Mouse (Mus musculus): Measurements from ENCODE around the gene Snrnp40. TPM values are rescaled to one million over a fixed set of nuclear protein-coding genes. Genes with fewer than 3 reads are reported as not detected.
A peak's percentile ranks its signal among the peaks of the same experiment; 100 is the strongest.

The Snrnp40 gene
- total and polyA plus RNA-seq, 2 experiments from 2014 or later: 74.3 to 99.3 TPM

DNA sequence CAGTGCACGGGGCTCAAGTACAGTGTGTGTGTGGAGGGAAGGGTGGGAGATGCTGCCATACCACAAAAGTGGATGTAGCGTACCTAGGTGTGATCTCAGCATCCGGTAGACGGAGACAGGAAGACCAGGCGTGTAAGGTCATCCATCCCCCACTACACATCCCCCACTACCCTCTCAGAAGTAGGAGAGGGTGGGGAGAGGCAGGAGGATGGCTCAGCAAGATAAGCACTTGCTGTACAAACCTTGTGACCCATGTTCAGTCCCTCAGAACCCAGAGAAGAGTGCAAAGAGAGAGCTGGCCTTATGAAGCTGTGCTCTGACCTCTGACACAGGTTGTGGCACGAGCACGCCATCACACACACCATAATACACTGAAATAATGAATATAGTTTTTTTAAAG is 38.3 kb upstream of the Snrnp40 start:
- peaks cover 56% of the 10 kb centered on the region for H3K36me3 ChIP-seq (ENCODE audit: insufficient read depth)
- TF ChIP-seq CTCF (IDR thresholded peaks at IDR 0.05; ENCODE audit: low read depth): no peak
- no peak for ATAC-seq
- H3K27me3 ChIP-seq (ENCODE audit: insufficient read depth, low read length): no peaks in the 10 kb centered on the region
- no peak for DNase-seq
- H3K4me2 ChIP-seq (ENCODE audit: low read depth): no peak overlapping the region
- H3K4me3 ChIP-seq (ENCODE audit: low read depth, low read length): no peak overlapping the region
- H3K9me3 ChIP-seq (ENCODE audit: low read length): no peaks in the 10 kb centered on the region
- no peak overlapping the region for H3K27ac ChIP-seq (ENCODE audit: low read depth, low read length)
- 91% methylated on average over 7 of the region's 7 CpGs for WGBS
- no peak overlapping the region for H3K9ac ChIP-seq
- H3K4me1 ChIP-seq (ENCODE audit: insufficient read depth): no peaks in the 10 kb centered on the region

GRCm38 (mm10) chr4:130322567-130322966 is 37.4 kb upstream of the Snrnp40 start:
- 78% methylated on average over 7 of the region's 7 CpGs for WGBS
- no peak for DNase-seq

DNA sequence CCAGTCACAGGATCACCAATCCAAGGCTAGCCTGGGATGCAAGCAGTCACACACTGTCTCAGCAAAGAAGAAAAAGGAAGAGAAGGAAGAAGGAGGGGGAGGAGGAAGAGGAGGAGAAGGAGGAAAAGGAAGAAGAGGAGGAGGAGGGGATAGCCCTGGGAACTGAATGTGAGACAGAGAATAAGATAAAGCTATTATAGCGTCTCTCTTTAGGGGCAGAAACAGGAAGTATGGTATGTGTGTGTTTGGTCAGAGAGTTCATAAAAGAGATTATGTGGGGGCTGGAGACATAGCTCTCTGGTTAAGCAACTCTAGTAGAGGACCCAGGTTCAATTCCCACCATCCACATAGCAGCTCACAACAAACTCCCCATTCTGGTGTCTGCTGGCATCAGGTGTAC is 36.8 kb upstream of the Snrnp40 start:
- H3K4me2 ChIP-seq (ENCODE audit: low read depth): no peak overlapping the region
- 92% methylated on average over 1 of the region's 1 CpGs for WGBS
- H3K4me1 ChIP-seq (ENCODE audit: insufficient read depth): no peaks in the 10 kb centered on the region
- H3K9me3 ChIP-seq (ENCODE audit: low read length): no peaks in the 10 kb centered on the region
- TF ChIP-seq CTCF (IDR thresholded peaks at IDR 0.05; ENCODE audit: low read depth): no peak
- ATAC-seq (no peak), DNase-seq (no peak)
- H3K27me3 ChIP-seq (ENCODE audit: insufficient read depth, low read length): no peaks in the 10 kb centered on the region
- no peak overlapping the region for H3K9ac ChIP-seq
- H3K27ac ChIP-seq (ENCODE audit: low read depth, low read length): no peak overlapping the region
- H3K36me3 ChIP-seq (ENCODE audit: insufficient read depth): peaks cover 56% of the 10 kb centered on the region
- H3K4me3 ChIP-seq (ENCODE audit: low read depth, low read length): no peak overlapping the region

More at GRCm38 (mm10) chr4:130322567-130322966, 37.4 kb upstream of the Snrnp40 start:
- H3K36me3 ChIP-seq (ENCODE audit: insufficient read depth): peaks cover 56% of the 10 kb centered on the region
- H3K9ac ChIP-seq: no peak overlapping the region
- no peak for ATAC-seq
- no peak for TF ChIP-seq CTCF (IDR thresholded peaks at IDR 0.05; ENCODE audit: low read depth)
- no peaks in the 10 kb centered on the region for H3K9me3 ChIP-seq (ENCODE audit: low read length)
- H3K4me2 ChIP-seq (ENCODE audit: low read depth): no peak overlapping the region
- no peak overlapping the region for H3K4me3 ChIP-seq (ENCODE audit: low read depth, low read length)
- no peaks in the 10 kb centered on the region for H3K27me3 ChIP-seq (ENCODE audit: insufficient read depth, low read length)
- H3K27ac ChIP-seq (ENCODE audit: low read depth, low read length): no peak overlapping the region
- no peaks in the 10 kb centered on the region for H3K4me1 ChIP-seq (ENCODE audit: insufficient read depth)

DNA sequence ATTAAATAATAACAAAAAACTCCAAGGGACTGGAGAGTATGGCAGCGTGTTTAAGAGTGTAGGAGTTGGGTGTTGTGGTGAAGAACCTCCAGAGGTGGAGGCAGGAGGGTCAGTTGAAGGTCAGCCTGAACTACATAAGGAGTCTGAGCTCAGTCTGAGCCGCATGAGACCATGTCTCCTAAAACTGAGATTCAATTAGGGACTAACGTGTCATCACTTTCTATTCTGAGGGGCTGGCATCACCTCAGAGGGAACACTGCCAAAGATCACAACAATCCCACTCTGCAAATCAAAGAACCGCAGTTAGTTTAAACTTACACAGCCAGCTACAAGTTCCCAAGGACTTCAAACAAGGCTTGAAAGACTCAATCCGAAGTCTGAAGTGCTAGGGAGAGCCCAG is 36.3 kb upstream of the Snrnp40 start:
- no peaks in the 10 kb centered on the region for H3K9me3 ChIP-seq (ENCODE audit: low read length)
- no peak overlapping the region for H3K27ac ChIP-seq (ENCODE audit: low read depth, low read length)
- H3K4me1 ChIP-seq (ENCODE audit: insufficient read depth): no peaks in the 10 kb centered on the region
- DNase-seq: no peak
- H3K4me2 ChIP-seq (ENCODE audit: low read depth): no peak overlapping the region
- ATAC-seq: no peak
- no peaks in the 10 kb centered on the region for H3K27me3 ChIP-seq (ENCODE audit: insufficient read depth, low read length)
- TF ChIP-seq CTCF (IDR thresholded peaks at IDR 0.05; ENCODE audit: low read depth): no peak
- H3K36me3 ChIP-seq (ENCODE audit: insufficient read depth): peaks cover 58% of the 10 kb centered on the region
- 56% methylated on average over 5 of the region's 5 CpGs for WGBS
- no peak overlapping the region for H3K9ac ChIP-seq
- H3K4me3 ChIP-seq (ENCODE audit: low read depth, low read length): no peak overlapping the region

GRCm38 (mm10) chr4:130325446-130325845 is 34.5 kb upstream of the Snrnp40 start:
- WGBS: 98% methylated on average over 2 of the region's 2 CpGs
- Histone ChIP-seq H3K4me2 (ENCODE audit: low read depth) (no peak overlapping the region), H3K4me1 (ENCODE audit: insufficient read depth) (no peaks in the 10 kb centered on the region), H3K4me3 (ENCODE audit: low read depth, low read length) (no peak overlapping the region), H3K9me3 (ENCODE audit: low read length) (no peaks in the 10 kb centered on the region), H3K27ac (ENCODE audit: low read depth, low read length) (no peak overlapping the region), H3K36me3 (ENCODE audit: insufficient read depth) (peaks cover 63% of the 10 kb centered on the region), H3K27me3 (ENCODE audit: insufficient read depth, low read length) (no peaks in the 10 kb centered on the region), H3K9ac (no peak overlapping the region)
- ATAC-seq (no peak), DNase-seq (no peak)
- TF ChIP-seq CTCF (IDR thresholded peaks at IDR 0.05; ENCODE audit: low read depth): peak; percentile 16

DNA sequence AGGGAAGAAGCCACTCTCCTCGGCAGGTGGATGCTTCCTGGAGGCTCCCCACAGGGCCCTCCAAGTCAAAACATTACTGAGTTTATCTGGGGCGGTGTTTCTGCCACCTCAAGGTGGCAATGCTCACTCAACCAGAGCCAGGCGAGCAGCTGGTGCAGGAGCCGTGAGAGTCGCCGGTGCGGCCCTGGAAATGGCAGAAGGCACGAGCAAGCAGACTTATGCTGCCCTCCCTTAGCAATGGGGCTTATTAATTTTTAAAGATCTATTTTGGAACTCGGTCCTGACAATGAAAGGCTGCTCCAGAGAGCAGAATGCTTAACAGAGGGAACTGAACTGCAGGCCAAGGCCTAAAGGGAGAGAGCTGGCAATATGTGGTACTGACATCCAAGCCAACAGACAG is 32.6 kb upstream of the Snrnp40 start:
- 77% methylated on average over 9 of the region's 9 CpGs for WGBS
- no peak for ATAC-seq
- Histone ChIP-seq H3K4me3 (ENCODE audit: low read depth, low read length) (no peak overlapping the region), H3K4me1 (ENCODE audit: insufficient read depth) (no peaks in the 10 kb centered on the region), H3K27ac (ENCODE audit: low read depth, low read length) (no peak overlapping the region), H3K9me3 (ENCODE audit: low read length) (no peaks in the 10 kb centered on the region), H3K4me2 (ENCODE audit: low read depth) (no peak overlapping the region), H3K9ac (no peak overlapping the region), H3K27me3 (ENCODE audit: insufficient read depth, low read length) (no peaks in the 10 kb centered on the region), H3K36me3 (ENCODE audit: insufficient read depth) (peaks cover 59% of the 10 kb centered on the region)
- TF ChIP-seq CTCF (IDR thresholded peaks at IDR 0.05; ENCODE audit: low read depth): no peak
- DNase-seq: no peak

GRCm38 (mm10) chr4:130335867-130336266 is 24.1 kb upstream of the Snrnp40 start:
- TF ChIP-seq CTCF (IDR thresholded peaks at IDR 0.05; ENCODE audit: low read depth): no peak
- WGBS: 93% methylated on average over 5 of the region's 5 CpGs
- Histone ChIP-seq H3K27ac (ENCODE audit: low read depth, low read length) (no peak overlapping the region), H3K36me3 (ENCODE audit: insufficient read depth) (peaks cover 48% of the 10 kb centered on the region), H3K4me1 (ENCODE audit: insufficient read depth) (no peaks in the 10 kb centered on the region), H3K9me3 (ENCODE audit: low read length) (no peaks in the 10 kb centered on the region), H3K9ac (no peak overlapping the region), H3K4me2 (ENCODE audit: low read depth) (no peak overlapping the region), H3K27me3 (ENCODE audit: insufficient read depth, low read length) (no peaks in the 10 kb centered on the region), H3K4me3 (ENCODE audit: low read depth, low read length) (no peak overlapping the region)
- ATAC-seq (no peak), DNase-seq (no peak)

GRCm38 (mm10) chr4:130341691-130342090 is 18.2 kb upstream of the Snrnp40 start:
- 25% methylated on average over 4 of the region's 4 CpGs for WGBS
- peak; percentile 85 for TF ChIP-seq CTCF (IDR thresholded peaks at IDR 0.05; ENCODE audit: low read depth)
- no peaks in the 10 kb centered on the region for H3K4me1 ChIP-seq (ENCODE audit: insufficient read depth)
- no peak overlapping the region for H3K9ac ChIP-seq
- ATAC-seq (0 out of 2 replicates have a peak, but pooled peaks have one; percentile 42), DNase-seq (peak; percentile 71)
- H3K27ac ChIP-seq (ENCODE audit: low read depth, low read length): no peak overlapping the region
- H3K36me3 ChIP-seq (ENCODE audit: insufficient read depth): peaks cover 33% of the 10 kb centered on the region
- H3K4me2 ChIP-seq (ENCODE audit: low read depth): no peak overlapping the region
- H3K27me3 ChIP-seq (ENCODE audit: insufficient read depth, low read length): no peaks in the 10 kb centered on the region
- H3K4me3 ChIP-seq (ENCODE audit: low read depth, low read length): no peak overlapping the region
- no peaks in the 10 kb centered on the region for H3K9me3 ChIP-seq (ENCODE audit: low read length)
